Mouse (Mus musculus): ENCODE measurements around the gene Masp1. TPM values are rescaled to one million over a fixed set of nuclear protein-coding genes. Genes with fewer than 3 reads are reported as not detected.

Masp1 gene
- total and polyA plus RNA-seq, 3 experiments = 0.11 to 0.34 TPM; not detected in 1

DNA sequence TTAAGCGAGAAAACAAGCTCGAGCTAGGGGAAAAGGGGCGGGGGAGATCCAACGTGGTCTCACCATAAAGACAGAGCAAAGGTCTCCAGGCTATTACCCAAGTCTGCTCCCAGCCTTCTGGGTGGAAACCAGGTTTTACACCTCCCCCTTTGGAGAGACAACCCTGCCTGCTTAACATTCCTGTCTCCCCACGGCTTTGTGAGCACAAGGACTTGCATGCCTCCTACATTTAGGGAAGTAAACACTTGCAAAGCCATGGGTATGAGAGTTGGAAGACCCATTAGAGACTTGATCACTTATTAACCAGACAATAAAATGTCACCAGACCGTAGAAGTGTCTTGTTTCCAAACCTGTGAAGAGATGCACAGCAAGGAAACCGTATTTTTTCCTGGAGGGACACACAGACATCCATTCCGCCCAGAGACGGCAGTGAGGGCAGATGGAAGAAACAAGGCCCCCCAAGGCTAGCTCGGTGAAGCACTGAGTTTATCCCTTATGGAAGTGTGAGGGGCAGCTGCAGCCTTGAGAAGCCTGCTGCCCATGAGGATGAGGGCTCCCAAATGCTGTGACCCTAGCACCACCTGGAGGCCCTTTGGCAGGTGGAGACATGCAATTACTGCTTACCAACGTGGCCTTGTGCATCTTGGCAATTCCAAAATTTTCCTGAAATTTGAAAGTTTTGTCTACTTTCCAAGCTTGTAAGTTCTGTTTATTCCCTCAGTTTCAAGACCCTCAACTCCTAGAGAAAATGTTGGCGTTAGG is 83.0 kb downstream of the Masp1 start (continued):
- TF ChIP-seq MAX (IDR thresholded peaks at IDR 0.05; ENCODE audit: low read length) (no peak), POLR2A (IDR thresholded peaks at IDR 0.05; ENCODE audit: low read depth, low read length) (no peak), HCFC1 (IDR thresholded peaks at IDR 0.05; ENCODE audit: low read depth, low read length) (no peak), USF2 (conservative IDR thresholded peaks at IDR 0.05; ENCODE audit: low read depth, low read length) (no peak)

DNA sequence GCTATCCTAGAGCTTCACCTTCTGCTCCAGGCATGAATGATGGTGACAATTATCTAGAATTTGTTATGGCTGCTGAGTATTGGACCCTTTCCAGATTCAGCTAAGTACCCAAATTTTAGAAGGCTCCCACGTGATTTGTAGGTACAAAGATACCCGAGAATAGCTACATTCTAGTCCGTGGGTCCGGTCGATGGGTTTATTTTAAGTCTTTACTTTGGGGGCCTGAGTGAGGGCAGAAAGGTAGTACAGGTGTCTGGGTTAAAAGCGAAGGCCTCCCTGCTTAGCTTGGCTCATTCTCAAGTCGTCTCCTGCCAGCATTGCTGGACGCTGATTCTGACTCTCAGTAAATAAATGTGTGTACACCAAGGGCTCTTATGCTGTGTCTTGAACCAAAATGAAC is 90.6 kb downstream of the Masp1 start:
- H3K27me3 ChIP-seq (replicated peaks) = peaks cover 8% of the 10 kb centered on the region
- dilution Hi-C loops (cut with MboI; ENCODE audit: extremely low pct_ligation_motif_present, extremely low pct_unique_long_range_greater_than_20kb, low sequenced_read_pairs) = no loop called here
- in situ Hi-C loops (cut with MboI; ENCODE audit: low pct_ligation_motif_present, low pct_unique_long_range_greater_than_20kb, low sequenced_read_pairs) = loop anchor here (10.0 to 25.0 kb wide), 2 partner anchors 285 to 543 kb away; partner anchors contain the start of genes Adipoq and Ahsg

DNA sequence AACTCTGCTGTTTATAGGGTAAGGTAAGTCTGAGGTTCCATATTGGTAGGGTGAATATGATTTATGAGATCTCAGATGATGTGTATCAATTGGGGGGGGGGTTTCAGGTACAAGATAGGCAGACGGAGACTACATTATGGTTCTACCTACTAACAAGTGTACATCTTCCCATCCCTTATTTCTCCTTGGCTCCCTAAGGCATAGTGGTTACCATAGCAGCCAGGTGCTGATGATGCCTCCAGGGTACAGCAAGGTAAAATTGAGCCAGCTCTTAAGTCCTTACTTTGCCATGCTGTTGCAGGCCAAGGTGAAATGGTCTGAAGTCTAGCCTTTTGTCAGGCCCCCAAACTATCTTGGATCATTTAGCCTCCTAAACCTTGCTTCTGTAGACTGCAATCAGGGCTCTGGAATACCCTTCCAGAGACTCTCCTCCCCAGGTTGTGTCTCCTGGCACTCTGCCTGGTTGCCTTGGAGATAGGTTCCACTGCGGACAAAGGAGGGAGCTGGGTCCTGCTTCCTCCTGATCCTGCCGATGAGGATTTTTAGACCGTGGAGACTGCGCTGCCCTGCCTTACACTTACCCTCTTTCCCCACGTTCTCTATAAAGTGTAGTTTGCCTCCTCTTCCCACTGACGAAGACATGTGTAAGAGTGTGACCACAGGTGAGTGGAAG is 91.8 kb downstream of the Masp1 start, which contains the start of gene Rtp1:
TSS of gene Rtp1 (plus strand) at position 487 of the 673 bp plus-strand sequence.
- Histone ChIP-seq H3K4me1 (ENCODE audit: control insufficient read depth in 1 of 2, insufficient read depth in 2 of 2) (no peaks in the 10 kb centered on the region; a peak in 1 of 4 replicates), H3K79me2 (replicated peaks; ENCODE audit: control insufficient read depth, extremely low read depth, insufficient read depth, poor library complexity, severe bottlenecking) (no peaks in the 10 kb centered on the region), H3K4me2 (ENCODE audit: insufficient read depth, low read depth, poor library complexity, severe bottlenecking) (no peak within 1 kb of the TSS), H3K27me3 (replicated peaks) (peaks cover 8% of the 10 kb centered on the region), H3K27ac (ENCODE audit: insufficient read depth, low read depth) (no peak within 1 kb of the TSS), H3K36me3 (replicated peaks in 1 of 2; ENCODE audit: control insufficient read depth in 1 of 2, insufficient read depth in 1 of 2, low read length in 1 of 2) (no peaks in the 10 kb centered on the region), H3K4me3 (replicated peaks in 1 of 3; ENCODE audit: low read depth in 2 of 3, low read length in 2 of 3, poor library complexity in 1 of 3) (no peak within 1 kb of the TSS), H3K9ac (ENCODE audit: insufficient read depth, low read depth) (no peak within 1 kb of the TSS), H3K9me3 (replicated peaks; ENCODE audit: low read length) (no peaks in the 10 kb centered on the region)
- TF ChIP-seq NRF1 (IDR thresholded peaks at IDR 0.05; ENCODE audit: low read depth, low read length) = no peak
- TF ChIP-seq ELF1 (IDR thresholded peaks at IDR 0.05; ENCODE audit: low read depth, low read length) = no peak
- TF ChIP-seq BHLHE40 (IDR thresholded peaks at IDR 0.05; ENCODE audit: low read depth, low read length) = no peak
- TF ChIP-seq USF1 (IDR thresholded peaks at IDR 0.05; ENCODE audit: low read depth, low read length) = no peak
- TF ChIP-seq TCF12 (IDR thresholded peaks at IDR 0.05; ENCODE audit: low read depth, low read length) = no peak
- no peak for TF ChIP-seq ZKSCAN1 (IDR thresholded peaks at IDR 0.05; ENCODE audit: borderline replicate concordance, low read depth, low read length)
- no peak for TF ChIP-seq RCOR1 (conservative IDR thresholded peaks at IDR 0.05; ENCODE audit: low read depth, low read length)
- no peak for TF ChIP-seq ZNF384 (IDR thresholded peaks at IDR 0.05; ENCODE audit: low read depth, low read length)
- TF ChIP-seq POLR2A (IDR thresholded peaks at IDR 0.05; ENCODE audit: low read depth, low read length) = no peak
- TF ChIP-seq CHD1 (IDR thresholded peaks at IDR 0.05; ENCODE audit: low read depth, low read length) = no peak
- TF ChIP-seq SIN3A (IDR thresholded peaks at IDR 0.05; ENCODE audit: low read length) = no peak
- TF ChIP-seq GABPA (IDR thresholded peaks at IDR 0.05; ENCODE audit: insufficient replicate concordance, low read depth, low read length) = no peak
- TF ChIP-seq JUN (IDR thresholded peaks at IDR 0.05; ENCODE audit: insufficient read depth, low read depth, low read length) = no peak
- TF ChIP-seq USF2 (conservative IDR thresholded peaks at IDR 0.05; ENCODE audit: low read depth, low read length) = no peak
- no peak for TF ChIP-seq IRF4 (IDR thresholded peaks at IDR 0.05; ENCODE audit: low read depth, low read length)
- TF ChIP-seq UBTF (IDR thresholded peaks at IDR 0.05; ENCODE audit: low read depth, low read length) = no peak
- no peak for TF ChIP-seq ETS1 (conservative IDR thresholded peaks at IDR 0.05; ENCODE audit: low read depth, low read length)
- TF ChIP-seq PAX5 (IDR thresholded peaks at IDR 0.05; ENCODE audit: low read length) = no peak
- dilution Hi-C loops (cut with MboI; ENCODE audit: extremely low pct_ligation_motif_present, extremely low pct_unique_long_range_greater_than_20kb, low sequenced_read_pairs) = no loop called here
- in situ Hi-C loops (cut with MboI; ENCODE audit: low pct_ligation_motif_present, low pct_unique_long_range_greater_than_20kb, low sequenced_read_pairs) = loop anchor here (25.0 kb wide), 1 partner anchor 541 kb away; the partner anchor contains the start of gene Ahsg
- no peak for DNase-seq (ENCODE audit: extremely low read depth)

More for the DNA sequence above, 90.6 kb downstream of the Masp1 start:
- Histone ChIP-seq H3K4me2 (ENCODE audit: insufficient read depth, low read depth, poor library complexity, severe bottlenecking) (no peak overlapping the region), H3K27ac (ENCODE audit: insufficient read depth, low read depth) (no peak overlapping the region), H3K36me3 (replicated peaks in 1 of 2; ENCODE audit: control insufficient read depth in 1 of 2, insufficient read depth in 1 of 2, low read length in 1 of 2) (no peaks in the 10 kb centered on the region), H3K4me1 (ENCODE audit: control insufficient read depth in 1 of 2, insufficient read depth in 2 of 2) (no peaks in the 10 kb centered on the region), H3K9ac (ENCODE audit: insufficient read depth, low read depth) (no peak overlapping the region), H3K9me3 (replicated peaks; ENCODE audit: low read length) (no peaks in the 10 kb centered on the region), H3K79me2 (replicated peaks; ENCODE audit: control insufficient read depth, extremely low read depth, insufficient read depth, poor library complexity, severe bottlenecking) (no peaks in the 10 kb centered on the region), H3K4me3 (replicated peaks in 1 of 3; ENCODE audit: low read depth in 2 of 3, low read length in 2 of 3, poor library complexity in 1 of 3) (no peak overlapping the region)
- DNase-seq (ENCODE audit: extremely low read depth) = no peak
- TF ChIP-seq JUN (IDR thresholded peaks at IDR 0.05; ENCODE audit: insufficient read depth, low read depth, low read length) = no peak
- no peak for TF ChIP-seq NRF1 (IDR thresholded peaks at IDR 0.05; ENCODE audit: low read depth, low read length)
- no peak for TF ChIP-seq MYC (IDR thresholded peaks at IDR 0.05; ENCODE audit: low read depth, low read length)
- TF ChIP-seq PAX5 (IDR thresholded peaks at IDR 0.05; ENCODE audit: low read length) = no peak
- no peak for TF ChIP-seq USF1 (IDR thresholded peaks at IDR 0.05; ENCODE audit: low read depth, low read length)
- no peak for TF ChIP-seq RAD21 (IDR thresholded peaks at IDR 0.05; ENCODE audit: low read depth, low read length)
- TF ChIP-seq BHLHE40 (IDR thresholded peaks at IDR 0.05; ENCODE audit: low read depth, low read length) = no peak
- no peak for TF ChIP-seq CHD1 (IDR thresholded peaks at IDR 0.05; ENCODE audit: low read depth, low read length)
- no peak for TF ChIP-seq MEF2A (IDR thresholded peaks at IDR 0.05; ENCODE audit: borderline replicate concordance, low read depth, low read length)
- TF ChIP-seq NELFE (IDR thresholded peaks at IDR 0.05; ENCODE audit: low read depth, low read length) = no peak
